Comparison of ENCODE assay signal across 16 mouse cellular contexts in the genomic region with DNA sequence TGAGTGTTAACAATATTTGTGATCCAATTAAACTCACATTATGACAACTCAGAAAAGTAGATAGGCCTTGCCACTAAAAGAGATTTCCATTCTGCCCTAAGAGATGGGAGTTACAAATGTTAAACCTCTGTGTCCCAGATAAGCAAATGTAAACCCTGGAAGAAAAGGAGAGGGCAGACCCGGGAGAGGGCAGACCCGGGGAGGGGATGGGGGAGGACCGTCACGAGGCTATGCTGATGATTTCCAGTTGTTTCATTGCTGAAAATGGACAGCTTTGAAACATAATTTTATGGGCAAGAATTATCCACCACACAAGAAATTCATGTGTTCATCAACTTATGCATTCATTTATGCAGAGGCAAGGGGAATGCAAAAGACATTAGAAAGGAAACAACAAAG.
DNase-seq lines count a peak whose midpoint lies in the region; ATAC-seq and TF ChIP-seq lines count a peak whose summit lies in the region.
"Had no signal": no experiment of that assay in that cellular context is flagged by ENCODE, and none has a peak within 500 bp of the region (broad histone marks: within the 10 kb centered on the region; RNA-seq: fewer than 3 reads in every experiment).

No protein-coding gene starts in this region.

- TF ChIP-seq POLR2A in MEL (IDR thresholded peaks at IDR 0.05; ENCODE audit: control insufficient read depth in 1 of 2, insufficient read depth in 1 of 2, low read depth in 1 of 2, low read length in 2 of 2, poor library complexity in 1 of 2) = no peak
- TF ChIP-seq POLR2A in thymus, adult 2 months (IDR thresholded peaks at IDR 0.05; ENCODE audit: control insufficient read depth, extremely low read depth, insufficient read depth, low read length, poor library complexity) = no peak

- H3K9me3 ChIP-seq in forebrain, postnatal 0 days (ENCODE audit: low read length) = no peaks in the 10 kb centered on the region
- no peaks in the 10 kb centered on the region for H3K9me3 ChIP-seq in forebrain, embryonic 12.5 days
- no peaks in the 10 kb centered on the region for H3K9me3 ChIP-seq in lung, embryonic 15.5 days
- H3K9me3 ChIP-seq in MEL (replicated peaks; ENCODE audit: insufficient read depth, low read length) = no peaks in the 10 kb centered on the region
- no peaks in the 10 kb centered on the region for H3K9me3 ChIP-seq in liver, embryonic 13.5 days (replicated peaks)
- H3K9me3 ChIP-seq: heart, embryonic 12.5 days; hindbrain, embryonic 12.5 days; midbrain, embryonic 12.5 days; neural tube, embryonic 12.5 days had no signal

- no peak overlapping the region for H3K4me2 ChIP-seq in forebrain, postnatal 0 days (ENCODE audit: low read depth)
- H3K4me2 ChIP-seq in forebrain, embryonic 12.5 days = no peak overlapping the region
- no peak overlapping the region for H3K4me2 ChIP-seq in lung, embryonic 15.5 days
- peak overlapping the region; percentile 45 for H3K4me2 ChIP-seq in liver, embryonic 13.5 days
- H3K4me2 ChIP-seq: heart, embryonic 12.5 days; hindbrain, embryonic 12.5 days; midbrain, embryonic 12.5 days; neural tube, embryonic 12.5 days had no signal

- no peak for TF ChIP-seq EP300 in MEL (IDR thresholded peaks at IDR 0.05; ENCODE audit: low read depth in 1 of 2, low read length in 2 of 2)

- H3K4me3 ChIP-seq in forebrain, postnatal 0 days (ENCODE audit: low read depth, low read length) = no peak overlapping the region
- no peak overlapping the region for H3K4me3 ChIP-seq in forebrain, embryonic 12.5 days (replicated peaks)
- H3K4me3 ChIP-seq in lung, embryonic 15.5 days = no peak overlapping the region
- no peak overlapping the region for H3K4me3 ChIP-seq in MEL (ENCODE audit: control insufficient read depth in 1 of 2, insufficient read depth in 1 of 2, low read depth in 2 of 2, low read length in 2 of 2)
- H3K4me3 ChIP-seq in liver, embryonic 13.5 days (replicated peaks) = no peak overlapping the region
- no peak overlapping the region for H3K4me3 ChIP-seq in thymus, adult 2 months (ENCODE audit: control insufficient read depth, insufficient read depth, low read length)
- H3K4me3 ChIP-seq: heart, embryonic 12.5 days; hindbrain, embryonic 12.5 days; midbrain, embryonic 12.5 days; neural tube, embryonic 12.5 days had no signal

- no peak for TF ChIP-seq RAD21 in MEL (IDR thresholded peaks at IDR 0.05; ENCODE audit: low read depth, low read length)

- H3K27me3 ChIP-seq in forebrain, postnatal 0 days (ENCODE audit: insufficient read depth, low read length) = no peaks in the 10 kb centered on the region
- H3K27me3 ChIP-seq in forebrain, embryonic 12.5 days = no peaks in the 10 kb centered on the region
- no peaks in the 10 kb centered on the region for H3K27me3 ChIP-seq in lung, embryonic 15.5 days
- no peaks in the 10 kb centered on the region for H3K27me3 ChIP-seq in MEL (ENCODE audit: control insufficient read depth in 1 of 2, insufficient read depth in 2 of 2, low read length in 2 of 2)
- no peaks in the 10 kb centered on the region for H3K27me3 ChIP-seq in liver, embryonic 13.5 days
- no peaks in the 10 kb centered on the region for H3K27me3 ChIP-seq in thymus, adult 2 months (ENCODE audit: control insufficient read depth, insufficient read depth, low read length)
- H3K27me3 ChIP-seq: heart, embryonic 12.5 days; hindbrain, embryonic 12.5 days; midbrain, embryonic 12.5 days; neural tube, embryonic 12.5 days had no signal

- DNase-seq in forebrain, postnatal 0 days = no peak
- DNase-seq in lung, postnatal 14 days = no peak
- DNase-seq in MEL (ENCODE audit: low read depth, low spot score) = no peak
- no peak for DNase-seq in liver, embryonic 13.5 days
- no peak for DNase-seq in thymus, adult 2 months
- DNase-seq: B cell, adult 2 months; cerebellum, adult 2 months; cerebellum, postnatal 36 days; kidney, adult 18-20 months; thymus, postnatal 4 days had no signal

- TF ChIP-seq CTCF in forebrain, postnatal 0 days (IDR thresholded peaks at IDR 0.05; ENCODE audit: low read depth) = no peak
- no peak for TF ChIP-seq CTCF in MEL (IDR thresholded peaks at IDR 0.05 in 2 of 3, conservative IDR thresholded peaks at IDR 0.05 in 1 of 3; ENCODE audit: control insufficient read depth in 1 of 3, insufficient read depth in 1 of 3, low read depth in 2 of 3, low read length in 3 of 3, poor library complexity in 1 of 3, severe bottlenecking in 1 of 3)
- TF ChIP-seq CTCF in thymus, adult 2 months (IDR thresholded peaks at IDR 0.05; ENCODE audit: borderline replicate concordance, control insufficient read depth, extremely low read depth, insufficient read depth, low read length, poor library complexity) = no peak

- no peak overlapping the region for H3K9ac ChIP-seq in forebrain, postnatal 0 days
- H3K9ac ChIP-seq in forebrain, embryonic 12.5 days = no peak overlapping the region
- H3K9ac ChIP-seq in lung, embryonic 15.5 days = no peak overlapping the region
- no peak overlapping the region for H3K9ac ChIP-seq in MEL (ENCODE audit: control insufficient read depth, low read depth, low read length, poor library complexity, severe bottlenecking)
- no peak overlapping the region for H3K9ac ChIP-seq in liver, embryonic 13.5 days
- H3K9ac ChIP-seq: heart, embryonic 12.5 days; hindbrain, embryonic 12.5 days; midbrain, embryonic 12.5 days; neural tube, embryonic 12.5 days had no signal

- H3K27ac ChIP-seq in forebrain, postnatal 0 days (ENCODE audit: low read depth, low read length) = 0 out of 2 replicates have a peak overlapping the region, but pooled peaks have one; percentile 47
- H3K27ac ChIP-seq in forebrain, embryonic 12.5 days = no peak overlapping the region
- peak overlapping the region; percentile 69 for H3K27ac ChIP-seq in lung, embryonic 15.5 days
- H3K27ac ChIP-seq in MEL (ENCODE audit: control insufficient read depth, low read depth, low read length) = peak overlapping the region; percentile 27; the same call in 1 of the 2 replicates
- H3K27ac ChIP-seq in liver, embryonic 13.5 days = peak overlapping the region; percentile 30
- H3K27ac ChIP-seq in thymus, adult 2 months (ENCODE audit: control insufficient read depth, insufficient read depth, low read length) = no peak overlapping the region
- H3K27ac ChIP-seq: hindbrain, embryonic 12.5 days; midbrain, embryonic 12.5 days; neural tube, embryonic 12.5 days had no signal

- WGBS in forebrain, postnatal 0 days = 48% methylated on average over 4 of the region's 4 CpGs
- WGBS in forebrain, embryonic 12.5 days = 67% methylated on average over 4 of the region's 4 CpGs
- WGBS in lung, embryonic 15.5 days = 21% methylated on average over 4 of the region's 4 CpGs
- 21% methylated on average over 4 of the region's 4 CpGs for WGBS in liver, embryonic 13.5 days (ENCODE audit: insufficient replicate concordance)
- WGBS in thymus, adult 2 months = 62% methylated on average over 4 of the region's 4 CpGs

- peak; percentile 47; the same call in 1 of the 2 replicates for ATAC-seq in forebrain, postnatal 0 days
- no peak for ATAC-seq in forebrain, embryonic 12.5 days (ENCODE audit: low FRiP score)
- ATAC-seq in lung, embryonic 15.5 days (ENCODE audit: borderline replicate concordance, extremely low read depth, low FRiP score, low TSS enrichment) = peak; percentile 68; the same call in 1 of the 2 replicates
- no peak for ATAC-seq in liver, embryonic 13.5 days (ENCODE audit: low read depth)

- H3K36me3 ChIP-seq in forebrain, postnatal 0 days (ENCODE audit: insufficient read depth) = no peaks in the 10 kb centered on the region
- no peaks in the 10 kb centered on the region for H3K36me3 ChIP-seq in forebrain, embryonic 12.5 days (replicated peaks)
- H3K36me3 ChIP-seq in lung, embryonic 15.5 days = no peaks in the 10 kb centered on the region
- H3K36me3 ChIP-seq in MEL (ENCODE audit: control insufficient read depth in 1 of 2, insufficient read depth in 2 of 2, low read length in 2 of 2) = peaks cover 0 to 27% of the 10 kb centered on the region in 2 experiments; a peak in 2 of 4 replicates
- no peaks in the 10 kb centered on the region for H3K36me3 ChIP-seq in liver, embryonic 13.5 days
- no peaks in the 10 kb centered on the region for H3K36me3 ChIP-seq in thymus, adult 2 months (ENCODE audit: control insufficient read depth, insufficient read depth, low read length)
- H3K36me3 ChIP-seq: heart, embryonic 12.5 days; hindbrain, embryonic 12.5 days; midbrain, embryonic 12.5 days; neural tube, embryonic 12.5 days had no signal

- no peaks in the 10 kb centered on the region for H3K79me2 ChIP-seq in MEL (ENCODE audit: control insufficient read depth, insufficient read depth, low read length, poor library complexity)

- no peaks in the 10 kb centered on the region for H3K4me1 ChIP-seq in forebrain, postnatal 0 days (ENCODE audit: insufficient read depth)
- peaks cover 13% of the 10 kb centered on the region; the same call in 1 of the 2 replicates for H3K4me1 ChIP-seq in forebrain, embryonic 12.5 days
- peaks cover 51% of the 10 kb centered on the region for H3K4me1 ChIP-seq in lung, embryonic 15.5 days
- H3K4me1 ChIP-seq in MEL (ENCODE audit: control insufficient read depth in 1 of 2, insufficient read depth in 2 of 2, low read length in 2 of 2) = peaks cover 2 to 29% of the 10 kb centered on the region in 2 experiments; a peak in 3 of 4 replicates
- peaks cover 53% of the 10 kb centered on the region for H3K4me1 ChIP-seq in liver, embryonic 13.5 days (replicated peaks)
- no peaks in the 10 kb centered on the region; the same call in 1 of the 2 replicates for H3K4me1 ChIP-seq in thymus, adult 2 months (replicated peaks; ENCODE audit: control insufficient read depth, insufficient read depth, low read length)
- H3K4me1 ChIP-seq: hindbrain, embryonic 12.5 days; neural tube, embryonic 12.5 days had no signal

TF ChIP-seq in MEL, 35 proteins besides CTCF, POLR2A, EP300 and RAD21 (continues in another document):
- TF ChIP-seq POLR2AphosphoS5 (IDR thresholded peaks at IDR 0.05; ENCODE audit: borderline replicate concordance, low read depth, low read length) (no peak), MAZ (IDR thresholded peaks at IDR 0.05; ENCODE audit: low read depth, low read length) (no peak), MXI1 (IDR thresholded peaks at IDR 0.05; ENCODE audit: low read depth, low read length) (no peak), E2F4 (IDR thresholded peaks at IDR 0.05; ENCODE audit: borderline replicate concordance, low read depth, low read length) (no peak), USF1 (IDR thresholded peaks at IDR 0.05; ENCODE audit: low read depth, low read length) (no peak), KAT2A (conservative IDR thresholded peaks at IDR 0.05; ENCODE audit: low read depth, low read length) (no peak), MAFK (IDR thresholded peaks at IDR 0.05; ENCODE audit: borderline replicate concordance, low read depth, low read length) (no peak), ETS1 (IDR thresholded peaks at IDR 0.05; ENCODE audit: low read depth, low read length) (no peak), TBP (IDR thresholded peaks at IDR 0.05; ENCODE audit: low read depth, low read length) (no peak), BHLHE40 (IDR thresholded peaks at IDR 0.05; ENCODE audit: borderline replicate concordance, low read depth, low read length) (no peak), USF2 (IDR thresholded peaks at IDR 0.05; ENCODE audit: borderline replicate concordance in 1 of 2, insufficient read depth in 1 of 2, low read depth in 1 of 2, low read length in 2 of 2) (no peak), ZC3H11A (IDR thresholded peaks at IDR 0.05; ENCODE audit: low read depth, low read length) (no peak), POLR2AphosphoS2 (IDR thresholded peaks at IDR 0.05; ENCODE audit: low read length) (no peak)

Comparison
In these comparisons a context has a peak if more than half of its experiments do, and no peak if none do; other contexts are left out.
1. ATAC-seq: peak in forebrain, postnatal 0 days (single experiment) and lung, embryonic 15.5 days (single experiment); none in forebrain, embryonic 12.5 days (single experiment) and liver, embryonic 13.5 days (single experiment).
2. H3K27ac ChIP-seq: peak in forebrain, postnatal 0 days (single experiment), lung, embryonic 15.5 days (single experiment), MEL (single experiment) and liver, embryonic 13.5 days (single experiment); none in forebrain, embryonic 12.5 days (single experiment) and thymus, adult 2 months (single experiment).